Mouse (Mus musculus) forebrain, postnatal 0 days (tissue): ENCODE measurements around the gene Ccr6. TPM values are rescaled to one million over a fixed set of nuclear protein-coding genes. Genes with fewer than 3 reads are reported as not detected.
"Not testable (repeated sequence)": the region's sequence is repeated elsewhere in the genome, so short reads cannot be mapped to it uniquely, and the experiment has no call there.

Source experiments
- ATAC-seq: fragments of 200-750 bp; cut with Nextera tagmentation; 2 replicates; pipeline ENCODE4 v1.8.0; 2017; ENCODE audit warnings: mild to moderate bottlenecking, moderate library complexity
- DNase-seq: peaks from one replicate; pipeline ENCODE4 v3.0.0-alpha.2; 2015
- H3K27ac ChIP-seq: fragments of 300-500 bp; sonication (generic); 2 replicates; pipeline ENCODE4 v1.5.1; 2014; ENCODE audit warnings: low read depth, mild to moderate bottlenecking, antibody characterized with exemption, low read length, moderate library complexity, mixed read lengths
- H3K27me3 ChIP-seq: fragments of 300-500 bp; sonication (generic); 2 replicates; pipeline ENCODE4 v1.6.1; 2014; ENCODE audit warnings: mild to moderate bottlenecking, low read length, mixed read lengths; ENCODE audit not compliant: insufficient read depth
- H3K36me3 ChIP-seq: fragments of 300-500 bp; sonication (generic); 2 replicates; pipeline ENCODE4 v1.6.1; 2014; ENCODE audit warnings: mild to moderate bottlenecking, moderate library complexity; ENCODE audit not compliant: insufficient read depth
- H3K4me1 ChIP-seq: fragments of 300-500 bp; sonication (generic); 2 replicates; pipeline ENCODE4 v1.6.1; 2014; ENCODE audit warnings: antibody characterized with exemption; ENCODE audit not compliant: insufficient read depth
- H3K4me2 ChIP-seq: fragments of 300-500 bp; sonication (generic); 2 replicates; pipeline ENCODE4 v1.6.1; 2014; ENCODE audit warnings: low read depth, mild to moderate bottlenecking, moderate library complexity
- H3K4me3 ChIP-seq: fragments of 300-500 bp; sonication (generic); 2 replicates; pipeline ENCODE4 v1.5.1; 2014; ENCODE audit warnings: low read depth, low read length, mixed read lengths
- H3K9ac ChIP-seq: fragments of 300-500 bp; sonication (generic); 2 replicates; pipeline ENCODE4 v1.6.1; 2014; ENCODE audit warnings: mild to moderate bottlenecking
- H3K9me3 ChIP-seq: fragments of 300-500 bp; sonication (generic); 2 replicates; pipeline ENCODE4 v1.6.1; 2016; ENCODE audit warnings: low read length
- CTCF ChIP-seq: sonication (generic); IDR thresholded peaks from 2 replicates; pipeline ENCODE4 v1.5.1; 2016; ENCODE audit warnings: antibody characterized with exemption, control low read depth, low read depth
- WGBS: fragments of 180-500 bp; shearing (Covaris S2); extraction: QIAGEN DNeasy Blood & Tissue Kit; methylation state at CpG from one replicate; pipeline ENCODE4 v1.1.7; 2014; 5-methylcytosine and 5-hydroxymethylcytosine counted together
- polyA plus RNA-seq: library from polyadenylated mRNA; unstranded; fragments of >200 nt; fragmentation: Nextera tagmentation; extraction: Ambion mirVana; gene quantifications from 2 replicates; pipeline ENCODE4 v1.2.1, GENCODE M21; 2015
- total RNA-seq: library from RNA; depleted of rRNA; stranded (reverse); fragments of >200 nt; gene quantifications from 2 replicates; pipeline ENCODE4 v1.2.3, GENCODE M21; 2014; rRNA removed

The Ccr6 gene
- not detected in 2 replicates for total RNA-seq
- not detected in 2 replicates for polyA plus RNA-seq

DNA sequence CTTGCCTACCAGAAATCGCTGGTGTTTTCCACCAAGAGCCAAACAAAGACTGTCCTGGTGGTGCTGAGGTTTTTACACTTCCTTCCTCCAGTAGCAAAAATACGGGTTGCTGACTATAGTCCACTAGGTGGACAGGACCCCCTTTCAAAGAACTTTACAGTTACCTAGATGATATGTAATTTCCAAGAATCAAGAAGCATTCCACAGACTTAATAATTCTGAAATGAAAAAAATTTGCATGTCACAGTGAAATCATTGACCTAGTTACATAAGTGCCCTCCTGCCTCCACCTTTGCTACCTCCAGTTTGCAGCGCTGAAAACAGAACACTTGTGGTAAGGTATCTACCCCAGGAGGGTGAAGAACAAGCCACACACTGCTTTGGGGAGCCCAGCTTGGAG, at the start of gene Ccr6:
Gene Ccr6, plus strand, starts transcription at position 301 of the 400 bp plus-strand sequence.
- Histone ChIP-seq H3K4me2 (no peak within 1 kb of the TSS), H3K4me3 (no peak within 1 kb of the TSS), H3K9ac (no peak within 1 kb of the TSS), H3K27me3 (no peaks in the 10 kb centered on the region), H3K4me1 (no peaks in the 10 kb centered on the region), H3K9me3 (no peaks in the 10 kb centered on the region), H3K27ac (no peak within 1 kb of the TSS), H3K36me3 (no peaks in the 10 kb centered on the region)
- 77% methylated on average over 3 of the region's 3 CpGs for WGBS
- ATAC-seq = no peak
- no peak for TF ChIP-seq CTCF
- no peak for DNase-seq

DNA sequence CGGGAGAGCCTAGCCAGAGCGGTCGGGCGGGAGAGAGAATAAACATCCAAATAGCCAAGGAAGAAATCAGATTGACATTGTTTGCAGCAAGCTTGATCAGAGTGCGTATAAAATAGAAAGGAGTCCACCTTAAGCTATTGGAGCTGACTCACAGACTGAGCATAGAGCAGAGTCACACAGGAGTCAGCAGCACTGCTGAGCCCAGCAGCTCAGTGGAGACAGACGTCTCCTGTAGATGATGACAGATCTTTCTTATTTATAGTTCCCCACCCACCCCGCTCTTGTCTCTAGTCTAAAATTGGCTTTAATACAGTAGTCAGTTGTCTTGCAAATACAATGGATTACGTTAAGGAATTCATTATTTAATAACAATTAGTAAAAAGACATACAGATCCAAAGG, 42.2 kb upstream of the Ccr6 start:
- ATAC-seq (no peak), DNase-seq (no peak)
- no peak for TF ChIP-seq CTCF
- no peaks in the 10 kb centered on the region for H3K9me3 ChIP-seq
- H3K27ac ChIP-seq = no peak overlapping the region
- 91% methylated on average over 8 of the region's 8 CpGs for WGBS
- H3K36me3 ChIP-seq = peaks cover 47% of the 10 kb centered on the region
- H3K27me3 ChIP-seq = no peaks in the 10 kb centered on the region
- no peak overlapping the region for H3K9ac ChIP-seq
- no peak overlapping the region for H3K4me3 ChIP-seq
- no peak overlapping the region for H3K4me2 ChIP-seq
- H3K4me1 ChIP-seq = no peaks in the 10 kb centered on the region

DNA sequence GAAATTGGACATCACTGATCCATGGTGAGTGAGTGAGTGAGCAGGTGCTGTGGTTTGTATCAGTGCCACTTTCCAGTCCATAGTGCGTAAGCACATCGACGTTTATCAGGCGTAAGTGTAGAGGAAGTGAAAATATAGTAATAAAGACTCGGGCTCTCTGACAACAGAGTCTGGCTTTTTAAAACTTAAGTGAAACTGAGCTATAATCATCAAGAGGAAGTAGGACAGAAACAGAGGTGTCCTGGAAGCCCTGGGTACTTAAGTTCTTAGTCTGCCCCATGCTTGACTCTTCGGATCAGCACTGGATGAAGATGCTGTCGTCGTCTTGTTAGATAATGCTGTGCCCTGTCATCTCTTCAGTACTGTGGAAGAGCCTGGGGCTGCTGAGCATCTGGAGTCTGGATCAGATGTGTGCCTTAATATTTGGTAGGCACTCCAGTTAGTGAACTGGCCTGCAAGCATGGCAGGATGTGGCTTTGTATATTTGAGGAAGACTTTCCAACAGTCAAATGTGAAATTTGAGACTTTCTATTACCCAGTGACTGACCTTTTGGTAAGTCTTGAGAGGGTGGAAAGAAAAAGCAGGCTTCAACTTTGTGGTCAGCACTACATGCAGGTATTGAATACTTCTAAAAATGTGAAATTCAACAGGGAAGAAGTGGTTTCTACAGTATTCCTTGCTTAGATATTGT, 40.0 kb upstream of the Ccr6 start:
- no peak for TF ChIP-seq CTCF
- Histone ChIP-seq H3K9ac (no peak overlapping the region), H3K27ac (no peak overlapping the region), H3K4me3 (no peak overlapping the region), H3K4me2 (no peak overlapping the region), H3K36me3 (peaks cover 33% of the 10 kb centered on the region), H3K27me3 (no peaks in the 10 kb centered on the region), H3K9me3 (no peaks in the 10 kb centered on the region), H3K4me1 (no peaks in the 10 kb centered on the region)
- DNase-seq = no peak
- WGBS = 95% methylated on average over 8 of the region's 8 CpGs
- no peak for ATAC-seq

DNA sequence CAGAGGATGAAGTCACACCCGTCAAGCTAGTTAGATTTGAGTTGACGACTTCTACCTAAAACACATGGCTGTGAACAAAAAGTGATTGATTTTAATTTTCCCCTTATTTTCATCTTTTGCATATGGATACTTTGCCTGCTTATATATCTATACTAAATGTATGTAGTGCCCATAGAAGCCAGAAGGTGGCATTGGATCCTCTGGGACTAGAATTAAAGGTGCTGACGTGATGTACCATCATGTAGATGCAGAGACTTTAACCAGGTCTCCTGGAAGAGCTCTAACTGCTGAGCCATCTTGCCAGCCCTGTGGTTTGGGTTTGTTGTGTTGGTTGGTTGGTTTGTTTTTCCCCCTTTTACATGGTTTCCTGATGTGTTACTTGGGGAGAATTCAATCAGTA, 38.2 kb upstream of the Ccr6 start:
- peak; percentile 12; the same call in 1 of the 2 replicates for ATAC-seq
- 55% methylated on average over 3 of the region's 3 CpGs for WGBS

DNA sequence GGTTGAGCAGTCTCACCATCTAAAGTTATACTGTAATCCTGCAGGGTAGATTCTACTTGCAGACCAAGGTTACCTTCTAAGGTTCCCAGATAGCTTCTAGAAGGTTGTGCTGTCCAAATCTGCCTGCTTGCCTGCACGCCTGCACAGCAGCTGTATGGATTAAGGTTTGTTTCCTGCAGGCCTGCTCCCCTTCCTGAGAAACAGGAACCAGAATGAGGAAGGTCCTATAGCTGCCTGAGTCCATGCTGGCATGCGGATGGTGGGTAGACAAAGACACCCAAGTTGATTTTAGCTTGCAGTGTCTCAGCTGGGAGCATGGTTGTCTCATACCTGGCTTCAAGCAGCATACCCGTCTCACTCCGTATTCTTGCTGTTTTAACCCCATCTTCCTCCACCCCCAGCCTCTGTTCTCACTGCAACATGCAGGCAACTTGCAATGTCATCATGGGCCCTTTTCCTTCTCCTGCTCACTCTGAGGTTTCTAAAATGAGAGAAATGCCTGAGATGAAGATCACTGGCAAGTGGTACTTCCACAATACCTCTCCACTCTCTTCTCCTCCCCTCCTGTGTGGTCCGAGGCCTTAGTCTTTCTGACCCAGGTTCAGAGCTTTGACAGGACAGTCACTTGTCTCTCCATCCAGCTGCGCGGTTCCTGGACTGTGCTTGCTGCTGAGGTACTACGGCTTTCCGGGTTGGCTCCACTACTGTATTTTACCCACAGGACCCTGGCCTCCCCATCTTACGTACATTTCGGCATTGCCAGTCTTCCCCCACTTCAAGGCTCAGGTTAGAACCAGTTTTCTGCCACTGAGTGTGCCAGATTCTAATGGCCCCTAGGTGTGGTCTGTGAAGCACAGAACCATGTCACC, 36.5 kb upstream of the Ccr6 start:
- TF ChIP-seq CTCF = no peak
- 91% methylated on average over 11 of the region's 11 CpGs for WGBS
- Histone ChIP-seq H3K9ac (no peak overlapping the region), H3K36me3 (peaks cover 13% of the 10 kb centered on the region; the same call in 1 of the 2 replicates), H3K4me2 (no peak overlapping the region), H3K4me3 (no peak overlapping the region), H3K27ac (no peak overlapping the region), H3K4me1 (no peaks in the 10 kb centered on the region), H3K27me3 (no peaks in the 10 kb centered on the region), H3K9me3 (no peaks in the 10 kb centered on the region)
- ATAC-seq (no peak), DNase-seq (no peak)

More for the DNA sequence above, 38.2 kb upstream of the Ccr6 start:
- Histone ChIP-seq H3K4me1 (no peaks in the 10 kb centered on the region), H3K4me3 (no peak overlapping the region), H3K36me3 (peaks cover 25% of the 10 kb centered on the region), H3K27ac (no peak overlapping the region), H3K27me3 (no peaks in the 10 kb centered on the region), H3K4me2 (no peak overlapping the region), H3K9me3 (no peaks in the 10 kb centered on the region), H3K9ac (no peak overlapping the region)
- TF ChIP-seq CTCF = peak; percentile 63
- peak; percentile 40 for DNase-seq

DNA sequence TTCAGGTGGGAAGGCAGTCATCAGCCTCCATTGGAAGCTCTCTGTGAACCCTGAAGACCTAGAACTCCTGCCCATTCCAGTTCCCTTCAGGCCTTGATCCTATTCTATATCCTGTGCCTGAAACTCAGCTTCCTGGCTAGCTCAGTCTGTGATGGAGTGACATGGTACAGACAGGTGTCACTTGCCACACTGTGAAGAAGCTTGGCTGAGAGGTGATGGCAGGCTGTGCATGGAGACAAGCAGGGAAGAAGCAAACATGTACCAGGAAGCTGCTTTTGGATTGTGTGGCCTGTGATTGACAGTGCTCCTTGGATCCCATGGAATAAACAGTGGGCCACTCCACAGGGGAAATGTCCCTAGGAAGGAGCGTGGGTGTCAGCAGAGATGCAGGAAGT, 35.9 kb upstream of the Ccr6 start:
- WGBS = 82% methylated on average over 1 of the region's 1 CpGs
- no peaks in the 10 kb centered on the region for H3K27me3 ChIP-seq
- H3K9ac ChIP-seq = no peak overlapping the region
- peaks cover 8% of the 10 kb centered on the region; the same call in 1 of the 2 replicates for H3K36me3 ChIP-seq
- no peaks in the 10 kb centered on the region for H3K4me1 ChIP-seq
- no peak overlapping the region for H3K4me2 ChIP-seq
- TF ChIP-seq CTCF = no peak
- DNase-seq (no peak), ATAC-seq (no peak)
- H3K27ac ChIP-seq = no peak overlapping the region
- H3K4me3 ChIP-seq = no peak overlapping the region
- no peaks in the 10 kb centered on the region for H3K9me3 ChIP-seq

DNA sequence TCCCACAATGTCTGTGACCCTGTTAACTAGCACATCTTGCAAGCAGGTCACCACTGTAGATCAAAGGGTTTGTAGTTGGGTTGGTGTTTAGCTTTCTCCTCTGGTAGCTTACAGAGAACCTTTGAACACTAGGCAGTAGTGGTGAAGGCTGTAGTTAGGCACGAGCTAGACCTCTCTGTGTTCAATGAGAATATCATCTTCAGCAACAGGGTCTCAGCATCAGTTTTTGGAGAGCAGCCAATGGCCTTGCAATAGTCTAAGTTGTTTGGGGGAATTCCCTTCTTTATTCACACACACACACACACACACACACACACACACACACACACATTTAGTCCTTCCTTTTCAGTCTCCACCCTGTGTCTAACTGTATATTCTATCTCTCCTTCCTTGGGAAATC, 32.4 kb upstream of the Ccr6 start:
- Histone ChIP-seq H3K9me3 (no peaks in the 10 kb centered on the region), H3K27me3 (no peaks in the 10 kb centered on the region), H3K36me3 (no peaks in the 10 kb centered on the region), H3K9ac (no peak overlapping the region), H3K27ac (no peak overlapping the region), H3K4me1 (no peaks in the 10 kb centered on the region), H3K4me3 (no peak overlapping the region), H3K4me2 (no peak overlapping the region)
- TF ChIP-seq CTCF = no peak
- DNase-seq = no peak
- ATAC-seq = no peak
- WGBS = 60% methylated on average over 1 of the region's 1 CpGs

DNA sequence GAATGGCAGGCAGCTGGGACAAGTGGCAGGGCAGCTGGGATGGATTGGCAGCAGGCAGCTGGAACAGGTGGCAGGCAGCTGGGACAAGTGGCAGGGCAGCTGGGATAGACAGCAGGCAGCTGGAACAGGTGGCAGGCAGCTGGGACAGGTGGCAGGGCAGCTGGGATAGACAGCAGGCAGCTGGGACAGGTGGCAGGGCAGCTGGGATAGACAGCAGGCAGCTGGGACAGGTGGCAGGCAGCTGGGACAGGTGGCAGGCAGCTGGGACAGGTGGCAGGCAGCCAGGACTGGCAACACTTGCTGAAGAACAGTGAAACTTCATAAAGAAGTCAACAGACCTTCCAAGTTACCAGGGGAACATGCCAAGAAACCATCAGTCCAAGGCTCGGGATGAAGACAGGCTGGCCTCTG, 30.6 kb upstream of the Ccr6 start:
- not testable (repeated sequence) for ATAC-seq, H3K4me3 ChIP-seq, H3K9me3 ChIP-seq, H3K27me3 ChIP-seq, H3K36me3 ChIP-seq, H3K4me2 ChIP-seq, DNase-seq, H3K4me1 ChIP-seq, H3K27ac ChIP-seq, H3K9ac ChIP-seq
- 52% methylated on average over 1 of the region's 1 CpGs for WGBS
